Mouse (Mus musculus) G1E (cell line): ENCODE data around the gene Mafg.

ENCODE experiments used
- CTCF ChIP-seq: IDR thresholded peaks from 2 replicates; pipeline ENCODE4 v1.5.1; 2012; ENCODE audit warnings: low read depth, low read length, inconsistent platforms, mixed read lengths
- GATA1 ChIP-seq: IDR thresholded peaks from 2 replicates; pipeline ENCODE4 v1.6.1; 2012; ENCODE audit warnings: borderline replicate concordance, low read length, inconsistent platforms, mixed read lengths
- POLR2AphosphoS5 ChIP-seq: IDR thresholded peaks from 2 replicates; pipeline ENCODE4 v1.6.1; 2012; ENCODE audit warnings: low read depth, low read length, inconsistent platforms; ENCODE audit not compliant: insufficient replicate concordance

GRCm38 (mm10) chr11:120665406-120665805 is 32.0 kb upstream of the Mafg start:
- TF ChIP-seq POLR2AphosphoS5, result no peak
- no peak for TF ChIP-seq GATA1
- no peak for TF ChIP-seq CTCF
